23 mouse cellular contexts compared by ENCODE assay signal in the genomic region with DNA sequence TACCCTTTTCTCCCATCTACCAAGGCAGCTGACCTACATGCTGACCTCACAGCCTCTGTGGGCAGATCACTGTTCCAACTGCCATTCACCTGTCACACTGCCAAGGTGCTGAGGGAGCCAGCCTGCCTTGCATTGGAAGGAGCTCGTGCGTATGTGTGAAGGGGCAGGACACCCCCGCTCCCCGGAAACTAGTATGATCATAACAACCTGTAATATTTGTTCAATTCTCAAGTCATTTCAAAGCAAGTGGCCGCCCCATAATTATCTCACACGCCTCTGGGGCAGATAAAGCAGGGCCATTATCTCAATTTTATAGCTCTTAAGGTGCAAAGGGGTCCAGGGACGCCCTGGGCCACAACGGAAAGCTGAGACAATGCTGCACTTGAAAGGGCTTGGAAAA.
A peak's percentile ranks its signal among the peaks of the same experiment; 100 is the strongest.
DNase-seq lines count a peak whose midpoint lies in the region; ATAC-seq and TF ChIP-seq lines count a peak whose summit lies in the region.
"Had no signal": no experiment of that assay in that cellular context is flagged by ENCODE, and none has a peak within 500 bp of the region (broad histone marks: within the 10 kb centered on the region; RNA-seq: fewer than 3 reads in every experiment).

No protein-coding gene starts in this region.

- no peak overlapping the region for H3K4me3 ChIP-seq in neural tube, embryonic 13.5 days
- H3K4me3 ChIP-seq in stomach, postnatal 0 days (ENCODE audit: low read depth, low read length), result no peak overlapping the region
- H3K4me3 ChIP-seq: embryonic facial prominence, embryonic 13.5 days; forebrain, embryonic 13.5 days; heart, embryonic 10.5 days; hindbrain, embryonic 12.5 days had no signal

- no peak overlapping the region for H3K4me2 ChIP-seq in neural tube, embryonic 13.5 days
- no peak overlapping the region for H3K4me2 ChIP-seq in stomach, postnatal 0 days (replicated peaks; ENCODE audit: low read depth)
- H3K4me2 ChIP-seq: embryonic facial prominence, embryonic 13.5 days; forebrain, embryonic 13.5 days; hindbrain, embryonic 12.5 days had no signal

- WGBS in neural tube, embryonic 13.5 days, result 41% methylated on average over 8 of the region's 8 CpGs
- WGBS in large intestine, adult 2 months, result 35% methylated on average over 8 of the region's 8 CpGs
- WGBS in stomach, postnatal 0 days, result 58% methylated on average over 8 of the region's 8 CpGs

- H3K27me3 ChIP-seq in neural tube, embryonic 13.5 days, result no peaks in the 10 kb centered on the region
- no peaks in the 10 kb centered on the region for H3K27me3 ChIP-seq in stomach, postnatal 0 days (ENCODE audit: control insufficient read depth, insufficient read depth, low read length)
- H3K27me3 ChIP-seq: CH12.LX; embryonic facial prominence, embryonic 13.5 days; forebrain, embryonic 13.5 days; hindbrain, embryonic 12.5 days had no signal

- intact Hi-C loops in left cerebral cortex, postnatal 14 days (cut with DNase I), result no loop called here

- H3K9me3 ChIP-seq in neural tube, embryonic 13.5 days, result 0 out of 2 replicates have a peak, but pooled peaks cover 2% of the 10 kb centered on the region
- H3K9me3 ChIP-seq in stomach, postnatal 0 days (ENCODE audit: control insufficient read depth, low read length), result no peaks in the 10 kb centered on the region
- H3K9me3 ChIP-seq: embryonic facial prominence, embryonic 13.5 days; forebrain, embryonic 13.5 days; heart, embryonic 10.5 days; hindbrain, embryonic 12.5 days had no signal

- no peaks in the 10 kb centered on the region for H3K36me3 ChIP-seq in neural tube, embryonic 13.5 days
- H3K36me3 ChIP-seq in stomach, postnatal 0 days (ENCODE audit: control insufficient read depth, insufficient read depth, low read length), result no peaks in the 10 kb centered on the region
- H3K36me3 ChIP-seq: embryonic facial prominence, embryonic 13.5 days; heart, embryonic 10.5 days; hindbrain, embryonic 12.5 days had no signal

- H3K4me1 ChIP-seq in neural tube, embryonic 13.5 days (replicated peaks), result peaks cover 3% of the 10 kb centered on the region; the same call in 1 of the 2 replicates
- no peaks in the 10 kb centered on the region for H3K4me1 ChIP-seq in stomach, postnatal 0 days (replicated peaks; ENCODE audit: control insufficient read depth, insufficient read depth)
- H3K4me1 ChIP-seq: forebrain, embryonic 13.5 days; hindbrain, embryonic 12.5 days had no signal

- no peak for TF ChIP-seq CTCF in stomach, postnatal 0 days (IDR thresholded peaks at IDR 0.05; ENCODE audit: low read depth)

- DNase-seq in adrenal gland, postnatal 14 days, result peak; percentile 33
- no peak for DNase-seq in adrenal gland, adult 8-10 months
- no peak for DNase-seq in neural tube, embryonic 10.5 days (ENCODE audit: extremely low spot score, low spot score)
- peak; percentile 59 for DNase-seq in large intestine, adult 2 months (ENCODE audit: low read depth, low spot score)
- DNase-seq in stomach, postnatal 0 days (ENCODE audit: low spot score), result peak; percentile 26
- no peak for DNase-seq in left cerebral cortex, postnatal 14 days (ENCODE audit: low spot score in 2 of 2)
- DNase-seq: cerebellum, adult 11 months; cerebellum, adult 8-10 months; cerebellum, postnatal 25 days; forebrain, postnatal 0 days; gastrocnemius, postnatal 36 days; heart, adult 18-20 months; heart, postnatal 10 days; heart, postnatal 4 days had no signal

- H3K9ac ChIP-seq in neural tube, embryonic 13.5 days, result no peak overlapping the region
- no peak overlapping the region for H3K9ac ChIP-seq in stomach, postnatal 0 days (ENCODE audit: low read length)
- H3K9ac ChIP-seq: embryonic facial prominence, embryonic 13.5 days; forebrain, embryonic 13.5 days; forebrain, postnatal 0 days; hindbrain, embryonic 12.5 days had no signal

- TF ChIP-seq EP300 in stomach, postnatal 0 days (optimal IDR thresholded peaks at IDR 0.05), result no peak

- peak; percentile 67 for ATAC-seq in neural tube, embryonic 13.5 days (ENCODE audit: low read depth)
- ATAC-seq in stomach, postnatal 0 days (ENCODE audit: low FRiP score, low TSS enrichment), result no peak
- no peak for ATAC-seq in granulocyte monocyte progenitor cell, adult 5-6 weeks (replicated peaks; ENCODE audit: poor library complexity, severe bottlenecking)
- ATAC-seq: forebrain, embryonic 13.5 days; forebrain, postnatal 0 days; hindbrain, embryonic 16.5 days; inflammation-experienced regulatory T-cells, adult 6 months had no signal

- H3K27ac ChIP-seq in neural tube, embryonic 13.5 days (replicated peaks), result no peak overlapping the region
- no peak overlapping the region for H3K27ac ChIP-seq in stomach, postnatal 0 days (replicated peaks)
- H3K27ac ChIP-seq: embryonic facial prominence, embryonic 13.5 days; forebrain, embryonic 13.5 days; heart, embryonic 10.5 days; hindbrain, embryonic 12.5 days had no signal

Comparison
In these comparisons a context has a peak if more than half of its experiments do, and no peak if none do; other contexts are left out.
1. DNase-seq: peak in adrenal gland, postnatal 14 days (single experiment), large intestine, adult 2 months (single experiment) and stomach, postnatal 0 days (single experiment); none in adrenal gland, adult 8-10 months (single experiment), neural tube, embryonic 10.5 days (single experiment) and left cerebral cortex, postnatal 14 days (0 of 2).